Mouse (Mus musculus) E14TG2a.4 (cell line): ENCODE measurements around the gene Rdh19.

Source experiments
- H3K27me3 ChIP-seq: 2 replicates; pipeline ENCODE4 v1.6.1; 2014; ENCODE audit warnings: low read length, control low read depth; ENCODE audit not compliant: insufficient read depth
- H3K36me3 ChIP-seq: 2 replicates; pipeline ENCODE4 v1.6.1; 2014; ENCODE audit warnings: low read length, control low read depth; ENCODE audit not compliant: insufficient read depth
- H3K4me1 ChIP-seq: replicated peaks from 2 replicates; pipeline ENCODE4 v1.6.1; 2014; ENCODE audit warnings: low read depth, low read length, control low read depth
- H3K4me3 ChIP-seq: replicated peaks from 2 replicates; pipeline ENCODE4 v1.5.1; 2014; ENCODE audit warnings: mild to moderate bottlenecking, low read length
- H3K9me3 ChIP-seq: 2 replicates; pipeline ENCODE4 v1.6.1; 2014; ENCODE audit warnings: low read length, control low read depth
- CTCF ChIP-seq: conservative IDR thresholded peaks from 2 replicates; pipeline ENCODE4 v1.5.1; 2014; ENCODE audit warnings: low read length
- NANOG ChIP-seq: IDR thresholded peaks from 2 replicates; pipeline ENCODE4 v1.6.1; 2014; ENCODE audit warnings: borderline replicate concordance, low read length, mixed read lengths
- POU5F1 ChIP-seq: IDR thresholded peaks from 2 replicates; pipeline ENCODE4 v1.6.1; 2014; ENCODE audit warnings: low read length, borderline replicate concordance

Rdh19 gene

GRCm38 (mm10) chr10:127866232-127866631 lies 16.5 kb downstream of the Rdh19 start, which contains the start of gene Rdh16f2:
TSS of gene Rdh16f2 (plus strand) at chr10:127866474.
- no peaks in the 10 kb centered on the region for H3K36me3 ChIP-seq
- peaks cover 4% of the 10 kb centered on the region for H3K4me1 ChIP-seq
- no peak for TF ChIP-seq NANOG
- no peak for TF ChIP-seq CTCF
- no peak for TF ChIP-seq POU5F1
- H3K9me3 ChIP-seq = peaks cover 4% of the 10 kb centered on the region; the same call in 1 of the 2 replicates
- no peak within 1 kb of the TSS for H3K4me3 ChIP-seq
- H3K27me3 ChIP-seq = peaks cover 2% of the 10 kb centered on the region; the same call in 1 of the 2 replicates

DNA sequence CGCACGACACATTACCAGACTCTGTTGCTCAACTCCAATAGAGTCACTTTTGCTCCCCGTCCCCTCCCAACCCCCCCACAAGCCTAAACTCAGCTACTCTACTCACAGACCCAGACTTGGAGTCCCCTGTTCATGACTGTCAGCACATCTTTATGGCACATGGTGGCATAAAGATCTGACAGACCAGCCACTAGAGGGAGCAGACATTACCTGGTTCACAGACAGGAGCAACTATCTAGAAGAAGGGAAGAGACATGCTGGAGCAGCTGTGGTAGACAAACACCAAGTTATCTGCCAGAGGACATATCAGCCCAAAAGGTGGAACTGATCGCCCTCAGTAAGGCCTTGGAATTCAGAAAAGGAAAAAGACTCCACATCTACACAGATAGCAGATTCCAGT lies 22.8 kb downstream of the Rdh19 start:
- peaks cover 8% of the 10 kb centered on the region for H3K4me1 ChIP-seq
- no peak for TF ChIP-seq NANOG
- TF ChIP-seq POU5F1 = no peak
- TF ChIP-seq CTCF = peak; percentile 32
- no peaks in the 10 kb centered on the region for H3K27me3 ChIP-seq

DNA sequence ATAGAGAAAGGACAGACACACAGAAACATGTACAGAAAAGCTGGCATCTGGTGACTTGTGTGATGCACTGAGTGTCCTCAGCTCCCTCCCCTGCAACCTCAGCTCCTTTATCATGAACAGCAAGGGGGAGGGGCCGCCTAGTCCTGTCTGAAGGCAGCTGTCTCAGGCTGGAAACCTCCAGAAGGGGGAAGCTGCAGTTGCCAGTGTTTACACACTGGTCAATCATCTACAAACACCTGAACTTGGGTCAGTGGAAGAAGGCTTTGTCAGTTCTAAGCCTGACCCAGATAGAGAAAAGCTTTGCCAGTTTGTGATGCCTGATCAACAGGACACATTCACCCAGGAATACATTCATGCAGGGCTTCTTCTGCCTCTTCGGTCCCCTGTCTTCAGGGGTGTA lies 28.0 kb downstream of the Rdh19 start:
- Histone ChIP-seq H3K27me3 (no peaks in the 10 kb centered on the region), H3K4me3 (no peak overlapping the region), H3K9me3 (no peaks in the 10 kb centered on the region), H3K36me3 (no peaks in the 10 kb centered on the region), H3K4me1 (peaks cover 44% of the 10 kb centered on the region)
- no peak for TF ChIP-seq NANOG
- no peak for TF ChIP-seq POU5F1
- no peak for TF ChIP-seq CTCF

More for the DNA sequence above, 22.8 kb downstream of the Rdh19 start:
- Histone ChIP-seq H3K36me3 (no peaks in the 10 kb centered on the region), H3K9me3 (peaks cover 4% of the 10 kb centered on the region; the same call in 1 of the 2 replicates), H3K4me3 (no peak overlapping the region)

DNA sequence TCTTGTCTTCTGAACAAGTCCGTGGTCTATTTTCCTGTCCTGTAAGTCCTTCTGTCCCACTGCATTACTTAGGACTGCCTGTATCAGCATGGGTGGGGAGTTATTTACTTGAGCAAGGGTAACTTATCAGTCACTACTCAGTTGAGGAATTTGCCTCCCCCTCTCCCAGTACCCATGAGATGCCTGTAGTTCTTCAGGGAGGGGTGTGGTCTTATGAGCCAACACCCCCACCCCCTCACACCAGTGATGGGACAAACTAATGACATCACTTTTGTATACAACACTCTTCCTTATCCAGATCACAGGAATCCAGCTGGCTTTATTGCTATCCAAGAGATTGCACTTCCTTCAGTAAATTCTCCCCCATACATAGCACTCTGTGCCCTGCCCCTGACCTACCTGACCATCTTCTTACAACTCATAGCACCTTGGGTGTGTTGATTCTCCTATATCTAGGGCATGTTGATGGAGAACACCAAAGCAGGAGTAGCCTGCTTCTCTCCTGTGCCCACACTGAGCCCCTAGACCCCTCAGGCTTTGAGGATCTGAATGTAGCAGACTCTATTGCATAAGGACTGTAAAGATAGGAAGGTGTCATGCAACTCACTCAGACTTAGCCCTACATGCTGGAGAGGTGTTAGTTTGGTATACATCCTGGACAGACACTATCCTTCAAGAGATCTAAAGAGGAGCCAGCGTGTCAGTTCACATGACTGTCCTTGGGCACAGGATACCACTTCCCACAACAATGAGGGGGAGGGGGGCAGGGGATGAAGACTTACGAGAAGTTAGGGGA lies 28.7 kb downstream of the Rdh19 start:
- H3K9me3 ChIP-seq = no peaks in the 10 kb centered on the region
- no peaks in the 10 kb centered on the region for H3K36me3 ChIP-seq

GRCm38 (mm10) chr10:127879155-127879688 lies 29.5 kb downstream of the Rdh19 start:
- no peaks in the 10 kb centered on the region for H3K9me3 ChIP-seq
- peaks cover 56% of the 10 kb centered on the region for H3K4me1 ChIP-seq
- H3K4me3 ChIP-seq = no peak overlapping the region
- H3K27me3 ChIP-seq = no peaks in the 10 kb centered on the region
- H3K36me3 ChIP-seq = no peaks in the 10 kb centered on the region
- TF ChIP-seq NANOG = no peak
- no peak for TF ChIP-seq POU5F1
- TF ChIP-seq CTCF = no peak

More for the DNA sequence above, 28.7 kb downstream of the Rdh19 start:
- H3K27me3 ChIP-seq = no peaks in the 10 kb centered on the region
- no peak overlapping the region; the same call in 1 of the 2 replicates for H3K4me3 ChIP-seq
- no peak for TF ChIP-seq CTCF
- peaks cover 48% of the 10 kb centered on the region for H3K4me1 ChIP-seq

- no peaks in the 10 kb centered on the region for H3K27me3 ChIP-seq
- peaks cover 62% of the 10 kb centered on the region for H3K4me1 ChIP-seq
- TF ChIP-seq POU5F1 (no peak), NANOG (peak; percentile 13; the same call in 1 of the 2 replicates), CTCF (no peak)
- H3K4me3 ChIP-seq = no peak overlapping the region
- no peaks in the 10 kb centered on the region for H3K36me3 ChIP-seq
- H3K9me3 ChIP-seq = no peaks in the 10 kb centered on the region
Observed at GRCm38 (mm10) chr10:127881041-127881440, 31.3 kb downstream of the Rdh19 start.

DNA sequence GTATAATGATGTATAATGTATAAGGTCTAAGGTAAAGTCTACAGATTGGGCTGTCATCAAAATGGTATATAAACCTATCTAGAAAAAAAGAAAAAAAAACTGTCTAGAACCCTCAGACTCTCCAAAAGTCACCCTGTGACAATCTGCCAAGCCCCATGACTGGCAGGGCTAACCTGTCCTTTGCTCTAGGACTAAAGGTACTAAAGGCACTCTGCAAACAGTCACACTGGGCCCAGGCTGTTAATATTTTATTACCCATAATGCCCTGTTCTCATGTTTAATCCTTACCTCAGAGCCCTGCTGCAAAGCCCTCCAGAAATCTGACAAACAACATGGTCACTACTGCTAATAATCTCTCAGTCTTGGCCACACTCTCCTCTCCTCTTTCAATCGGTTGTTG lies 36.8 kb downstream of the Rdh19 start:
- Histone ChIP-seq H3K36me3 (no peaks in the 10 kb centered on the region), H3K9me3 (peaks cover 6% of the 10 kb centered on the region; the same call in 1 of the 2 replicates), H3K4me1 (peaks cover 33% of the 10 kb centered on the region), H3K27me3 (no peaks in the 10 kb centered on the region), H3K4me3 (no peak overlapping the region)
- TF ChIP-seq NANOG (no peak), CTCF (no peak), POU5F1 (no peak)

GRCm38 (mm10) chr10:127886971-127887370 lies 37.2 kb downstream of the Rdh19 start:
- Histone ChIP-seq H3K27me3 (no peaks in the 10 kb centered on the region), H3K4me1 (peaks cover 37% of the 10 kb centered on the region), H3K36me3 (no peaks in the 10 kb centered on the region), H3K4me3 (no peak overlapping the region), H3K9me3 (peaks cover 7% of the 10 kb centered on the region; the same call in 1 of the 2 replicates)
- TF ChIP-seq NANOG (no peak), CTCF (no peak), POU5F1 (no peak)

DNA sequence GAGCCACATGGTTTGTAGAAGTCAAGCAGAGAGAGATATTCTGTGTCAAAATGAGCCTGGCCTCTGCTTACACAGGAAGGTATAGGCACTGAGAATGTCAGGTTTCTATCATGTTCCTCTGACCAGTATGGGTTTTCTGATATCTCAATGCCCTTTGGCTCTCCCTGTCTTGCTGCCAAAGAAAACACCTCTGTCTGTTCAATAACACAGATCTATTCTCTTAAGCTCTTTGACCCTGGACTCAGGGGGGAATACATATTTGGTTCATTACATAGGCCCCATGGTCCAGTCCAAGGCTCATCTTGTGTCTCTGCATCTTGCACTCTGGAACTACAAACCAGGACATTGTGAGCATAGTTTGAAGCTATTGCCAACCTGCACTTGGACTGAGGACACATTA lies 38.9 kb downstream of the Rdh19 start, which contains the start of gene Rdh7:
TSS of gene Rdh7 (minus strand) at position 213 of the 400 bp plus-strand sequence.
- no peak for TF ChIP-seq NANOG
- TF ChIP-seq CTCF = no peak
- no peak for TF ChIP-seq POU5F1
- H3K4me3 ChIP-seq = no peak within 1 kb of the TSS
- H3K4me1 ChIP-seq = peaks cover 47% of the 10 kb centered on the region
- peaks cover 7% of the 10 kb centered on the region; the same call in 1 of the 2 replicates for H3K9me3 ChIP-seq
- no peaks in the 10 kb centered on the region for H3K36me3 ChIP-seq
- no peaks in the 10 kb centered on the region for H3K27me3 ChIP-seq
